Mouse (Mus musculus): ENCODE results near the gene Kcnd1.
"Not testable (repeated sequence)": the region's sequence is repeated elsewhere in the genome, so short reads cannot be mapped to it uniquely, and the experiment has no call there.

Gene Kcnd1

GRCm38 (mm10) chrX:7821865-7822779 lies at the start of gene Kcnd1:
TSS of gene Kcnd1 (plus strand) at chrX:7822289.
- in situ Hi-C loops (cut with MboI; ENCODE audit: low pct_unique_long_range_greater_than_20kb in 1 of 2, low sequenced_read_pairs in 2 of 2, unreplicated experiment in 1 of 2), result no loop called here

DNA sequence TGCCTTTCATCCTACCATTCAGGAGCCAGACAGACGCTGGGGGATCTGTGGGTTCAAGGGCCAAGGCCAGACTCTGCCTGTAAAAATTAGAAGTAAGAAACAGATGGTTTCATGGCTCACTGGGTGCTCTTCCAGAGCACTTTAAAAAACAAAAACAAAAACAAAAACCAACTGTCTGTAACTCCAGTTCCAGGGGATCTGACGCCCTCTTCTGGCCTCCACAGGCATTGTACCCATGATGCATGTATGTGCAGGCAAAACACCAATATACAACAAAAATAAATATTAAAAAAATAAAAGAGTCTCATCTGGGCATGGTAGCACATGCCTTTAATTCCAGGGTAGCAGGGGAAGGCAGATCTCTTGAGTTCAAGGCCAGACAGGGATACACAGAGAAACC lies 49.3 kb upstream of the Kcnd1 start:
- in situ Hi-C loops (cut with MboI; ENCODE audit: low pct_unique_long_range_greater_than_20kb in 1 of 2, low sequenced_read_pairs in 2 of 2, unreplicated experiment in 1 of 2), result no loop called here

- in situ Hi-C loops (cut with MboI; ENCODE audit: low pct_unique_long_range_greater_than_20kb in 1 of 2, low sequenced_read_pairs in 2 of 2, unreplicated experiment in 1 of 2), result no loop called here
Observed at GRCm38 (mm10) chrX:7775501-7776205, 46.4 kb upstream of the Kcnd1 start.

DNA sequence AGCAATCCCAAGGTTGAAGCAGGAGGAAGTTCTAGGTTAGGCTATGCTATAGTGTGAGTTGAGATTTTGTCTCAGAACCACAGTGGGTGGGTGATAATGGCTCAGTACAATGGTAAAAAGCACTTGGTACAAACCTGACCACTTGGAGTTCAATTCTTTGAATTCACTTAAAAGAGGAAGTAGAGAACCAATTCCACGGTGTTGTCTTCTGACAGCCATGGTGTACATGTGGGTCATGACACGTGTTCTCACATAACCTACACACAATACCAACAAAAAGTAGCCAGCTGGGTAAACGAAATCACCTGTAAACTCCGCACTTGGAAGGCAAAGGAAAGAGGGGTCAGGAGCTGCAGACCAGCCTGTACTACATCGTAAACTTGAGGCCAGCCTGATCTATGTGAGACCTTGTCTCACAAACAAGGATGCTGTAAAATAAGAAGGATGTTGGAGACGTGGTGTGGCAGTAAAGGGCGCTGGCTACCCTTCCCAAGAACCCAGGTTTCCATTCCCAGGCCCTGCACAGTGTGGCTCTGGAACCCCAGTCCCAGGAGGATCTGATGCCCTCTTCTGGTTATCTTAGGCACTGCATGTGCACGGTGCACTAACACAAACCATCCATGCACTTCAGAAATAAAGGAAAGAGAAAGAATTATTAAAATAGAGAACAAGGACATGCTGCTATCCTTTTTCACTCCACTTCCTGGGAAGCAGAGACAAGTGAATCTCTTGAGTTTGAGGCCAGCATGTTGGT lies 45.6 kb upstream of the Kcnd1 start:
- in situ Hi-C loops (cut with MboI; ENCODE audit: low pct_unique_long_range_greater_than_20kb in 1 of 2, low sequenced_read_pairs in 2 of 2, unreplicated experiment in 1 of 2), result no loop called here

GRCm38 (mm10) chrX:7778450-7779244 lies 43.4 kb upstream of the Kcnd1 start:
- in situ Hi-C loops (cut with MboI; ENCODE audit: low pct_unique_long_range_greater_than_20kb in 1 of 2, low sequenced_read_pairs in 2 of 2, unreplicated experiment in 1 of 2), result no loop called here

- in situ Hi-C loops (cut with MboI; ENCODE audit: low pct_unique_long_range_greater_than_20kb in 1 of 2, low sequenced_read_pairs in 2 of 2, unreplicated experiment in 1 of 2), result no loop called here
Observed at GRCm38 (mm10) chrX:7779294-7779693, 42.8 kb upstream of the Kcnd1 start.

DNA sequence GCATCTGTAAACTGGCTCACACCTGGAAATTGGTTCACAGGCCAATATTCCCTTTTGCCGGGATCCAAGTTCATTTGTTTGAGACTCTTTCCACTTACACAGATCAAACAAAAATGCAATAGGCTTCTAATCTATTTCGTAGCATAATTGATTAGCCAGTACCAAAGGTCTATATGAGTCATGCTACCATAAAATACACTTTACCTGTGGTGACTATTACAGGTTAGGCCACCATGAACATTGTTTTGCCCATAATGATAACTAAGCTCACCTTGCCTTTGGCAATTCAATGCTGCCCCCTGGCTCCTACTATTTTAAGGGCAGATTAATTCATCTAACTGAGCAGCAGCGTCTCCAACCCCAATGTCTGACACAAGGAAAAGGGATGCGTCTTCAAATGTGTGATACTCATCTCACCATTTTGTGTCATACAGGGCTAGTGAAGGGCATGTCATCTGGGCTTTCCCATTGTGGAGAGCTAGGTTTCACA lies 39.4 kb upstream of the Kcnd1 start:
- in situ Hi-C loops (cut with MboI; ENCODE audit: low pct_unique_long_range_greater_than_20kb in 1 of 2, low sequenced_read_pairs in 2 of 2, unreplicated experiment in 1 of 2), result no loop called here

- in situ Hi-C loops (cut with MboI; ENCODE audit: low pct_unique_long_range_greater_than_20kb in 1 of 2, low sequenced_read_pairs in 2 of 2, unreplicated experiment in 1 of 2), result loop anchor here in 1 of 2 experiments (10.0 kb wide), 1 partner anchor 45 kb away; no protein-coding TSS in a partner anchor
Observed at GRCm38 (mm10) chrX:7789542-7790136, 32.5 kb upstream of the Kcnd1 start, which contains the start of gene Gripap1. TSS of gene Gripap1 (plus strand) at chrX:7789765.

- in situ Hi-C loops (cut with MboI; ENCODE audit: low pct_unique_long_range_greater_than_20kb in 1 of 2, low sequenced_read_pairs in 2 of 2, unreplicated experiment in 1 of 2), result loop anchor here in 1 of 2 experiments (10.0 kb wide), 1 partner anchor 46 kb away; no protein-coding TSS in a partner anchor
Observed at GRCm38 (mm10) chrX:7790309-7790708, 31.8 kb upstream of the Kcnd1 start.

- in situ Hi-C loops (cut with MboI; ENCODE audit: low pct_unique_long_range_greater_than_20kb in 1 of 2, low sequenced_read_pairs in 2 of 2, unreplicated experiment in 1 of 2), result loop anchor here in 1 of 2 experiments (10.0 kb wide), 1 partner anchor 49 kb away; no protein-coding TSS in a partner anchor
Observed at GRCm38 (mm10) chrX:7793361-7793760, 28.7 kb upstream of the Kcnd1 start.

DNA sequence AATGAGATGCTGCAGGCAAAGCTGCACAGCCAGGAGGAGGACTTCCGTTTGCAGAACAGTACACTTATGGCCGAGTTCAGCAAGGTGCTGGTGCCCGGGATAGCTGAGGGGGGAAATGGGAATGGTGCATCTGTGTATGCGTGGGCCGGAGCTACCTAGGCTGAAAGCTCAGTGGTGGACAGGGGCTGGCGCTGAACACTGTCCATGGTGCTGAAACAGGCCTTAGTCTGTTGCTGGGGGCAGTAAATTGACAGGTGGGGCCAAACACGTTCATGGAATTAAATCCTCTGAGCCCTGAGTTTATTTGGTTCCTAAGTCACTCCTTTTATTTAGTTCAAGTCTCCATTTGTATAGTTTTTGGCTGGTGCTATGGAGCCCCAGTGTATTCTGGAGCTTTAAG lies 27.1 kb upstream of the Kcnd1 start:
- in situ Hi-C loops (cut with MboI; ENCODE audit: low pct_unique_long_range_greater_than_20kb in 1 of 2, low sequenced_read_pairs in 2 of 2, unreplicated experiment in 1 of 2), result loop anchor here in 1 of 2 experiments (10.0 kb wide), 1 partner anchor 50 kb away; no protein-coding TSS in a partner anchor

DNA sequence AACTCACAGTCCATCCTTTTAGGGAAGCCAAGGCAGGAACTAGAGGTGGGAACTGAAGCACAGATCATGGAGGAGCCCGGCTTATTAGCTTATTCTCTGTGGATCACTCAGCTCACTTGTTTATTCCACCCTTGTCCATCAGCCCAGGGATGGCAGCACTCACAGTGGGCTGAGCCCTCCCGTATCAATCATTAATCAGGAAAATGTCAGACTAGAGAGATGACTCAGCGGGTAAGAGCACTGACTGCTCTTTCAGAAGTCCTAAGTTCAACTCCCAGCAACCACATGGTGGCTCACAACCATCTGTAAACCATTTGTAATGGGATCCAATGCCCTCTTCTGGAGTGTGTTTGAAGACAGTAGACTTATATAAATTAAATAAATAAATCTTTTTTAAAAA lies 24.8 kb upstream of the Kcnd1 start:
- in situ Hi-C loops (cut with MboI; ENCODE audit: low pct_unique_long_range_greater_than_20kb in 1 of 2, low sequenced_read_pairs in 2 of 2, unreplicated experiment in 1 of 2), result loop anchor here in 1 of 2 experiments (10.0 kb wide), 1 partner anchor 53 kb away; no protein-coding TSS in a partner anchor

DNA sequence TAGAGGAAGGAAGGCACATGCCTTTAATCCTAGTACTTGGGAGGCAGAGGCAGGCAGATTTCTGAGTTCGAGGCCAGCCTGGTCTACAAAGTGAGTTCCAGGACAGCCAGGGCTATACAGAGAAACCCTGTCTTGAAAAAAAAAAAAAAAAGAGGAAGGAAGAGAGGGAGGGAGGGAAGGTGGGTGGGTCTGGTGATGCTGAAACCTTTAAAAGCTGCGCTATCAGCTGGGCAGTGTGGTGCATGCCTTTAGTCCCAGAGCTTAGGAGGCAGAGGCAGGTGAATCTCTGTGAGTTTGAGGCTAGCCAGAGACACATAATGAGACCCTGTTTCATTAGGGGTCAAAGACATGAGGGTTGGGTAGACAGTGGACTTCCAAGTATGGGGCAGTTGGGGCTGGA lies 19.9 kb upstream of the Kcnd1 start:
- in situ Hi-C loops (cut with MboI; ENCODE audit: low pct_unique_long_range_greater_than_20kb in 1 of 2, low sequenced_read_pairs in 2 of 2, unreplicated experiment in 1 of 2), result not testable (repeated sequence)

DNA sequence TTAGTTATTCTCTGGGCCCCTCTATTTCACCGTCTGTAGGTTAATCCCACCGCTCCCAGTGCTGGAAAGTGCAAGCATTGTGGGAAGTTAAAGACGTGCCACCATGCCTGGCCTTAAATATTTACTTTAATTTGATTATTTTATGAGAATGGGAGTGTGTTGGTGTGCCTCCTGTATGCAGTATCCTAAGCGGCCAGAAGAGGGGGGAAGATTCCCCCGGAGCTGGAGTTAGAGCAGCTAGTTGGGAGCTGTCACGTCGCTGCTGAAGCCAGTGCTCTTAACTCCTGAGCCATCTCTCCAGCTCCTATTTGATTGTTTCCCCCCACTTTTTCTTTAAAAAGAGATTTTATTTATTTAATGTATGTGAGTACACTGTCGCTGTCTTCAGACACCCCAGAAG lies 7.1 kb upstream of the Kcnd1 start:
- in situ Hi-C loops (cut with MboI; ENCODE audit: low pct_unique_long_range_greater_than_20kb in 1 of 2, low sequenced_read_pairs in 2 of 2, unreplicated experiment in 1 of 2), result not testable (repeated sequence)

- in situ Hi-C loops (cut with MboI; ENCODE audit: low pct_unique_long_range_greater_than_20kb in 1 of 2, low sequenced_read_pairs in 2 of 2, unreplicated experiment in 1 of 2), result no loop called here
Observed at GRCm38 (mm10) chrX:7837146-7837545, 15.1 kb downstream of the Kcnd1 start.

DNA sequence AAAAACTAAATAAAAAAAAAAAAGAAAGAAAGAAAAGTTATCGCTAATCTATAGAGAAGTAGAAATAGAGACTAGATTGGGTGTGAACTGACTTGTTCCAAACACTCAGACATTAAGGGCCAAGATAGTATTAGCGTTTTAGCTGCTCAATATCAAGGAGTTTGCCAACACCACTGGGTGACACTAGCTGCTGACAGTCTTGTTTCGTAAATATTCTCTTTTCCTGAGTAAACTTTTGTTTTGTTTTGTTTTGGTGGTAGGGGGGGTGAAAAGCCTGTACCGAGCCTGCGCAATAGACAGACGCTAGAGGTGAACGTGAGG lies 18.7 kb downstream of the Kcnd1 start:
- in situ Hi-C loops (cut with MboI; ENCODE audit: low pct_unique_long_range_greater_than_20kb in 1 of 2, low sequenced_read_pairs in 2 of 2, unreplicated experiment in 1 of 2), result no loop called here
